Mouse (Mus musculus) spleen, adult 2 months (tissue): ENCODE data around the gene Adck2.

Experiments
- CTCF ChIP-seq: fragments of 200-500 bp; IDR thresholded peaks from 2 replicates; pipeline ENCODE4 v1.5.1; 2011; ENCODE audit warnings: mild to moderate bottlenecking, inconsistent platforms; ENCODE audit not compliant: insufficient read depth, insufficient read length, insufficient replicate concordance; ENCODE audit errors: extremely low read depth
- POLR2A ChIP-seq: fragments of 200-500 bp; IDR thresholded peaks from 2 replicates; pipeline ENCODE4 v1.6.1; 2011; ENCODE audit warnings: low read depth, low read length, inconsistent platforms

GRCm38 (mm10) chr6:39570426-39570825, 3.2 kb upstream of the Adck2 start:
- TF ChIP-seq CTCF (no peak), POLR2A (no peak)
